Mouse (Mus musculus): Measurements from ENCODE around the gene Arpin. TPM values are rescaled to one million over a fixed set of nuclear protein-coding genes. Genes with fewer than 3 reads are reported as not detected.

Arpin gene
- polyA plus RNA-seq, 1 experiment from 2014 or later, result 16.1 TPM

DNA sequence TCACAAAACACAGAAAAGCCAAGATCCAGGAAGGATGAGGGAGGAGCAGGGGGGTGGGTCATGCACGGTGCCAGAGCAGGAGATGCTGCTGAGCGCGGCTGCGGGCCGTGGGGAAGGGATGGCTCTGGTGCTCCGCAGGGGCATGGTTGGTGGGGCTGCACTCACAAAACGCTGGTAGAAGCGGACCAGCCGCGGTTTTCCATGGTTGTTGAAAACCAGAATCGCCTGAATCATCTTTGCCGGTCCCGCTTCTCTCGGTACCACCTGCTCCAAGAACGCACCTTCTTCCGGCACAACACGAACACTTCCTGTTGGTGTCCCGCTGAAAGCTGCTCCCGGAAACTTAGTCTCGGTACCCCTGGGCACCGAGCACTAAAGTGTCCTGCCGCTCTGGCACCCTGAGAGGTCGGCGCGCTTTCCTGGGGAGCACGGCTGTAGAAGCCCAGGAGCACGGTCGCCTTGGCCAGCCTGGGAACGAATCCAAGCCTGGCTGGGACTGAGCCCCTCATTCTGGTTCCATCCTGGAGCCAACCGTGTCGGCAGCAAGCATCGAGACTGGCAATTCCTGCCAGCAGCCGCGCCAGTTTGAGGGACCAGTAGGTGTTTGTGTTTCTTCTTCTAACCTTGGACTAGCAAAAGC is 14.7 kb downstream of the Arpin start, which contains the start of gene Ap3s2:
Gene Ap3s2, minus strand, starts transcription at position 306 of the 640 bp plus-strand sequence.
- Histone ChIP-seq H3K36me3 (peaks cover 5% of the 10 kb centered on the region; the same call in 1 of the 2 replicates), H3K9me3 (replicated peaks) (no peaks in the 10 kb centered on the region), H3K27me3 (ENCODE audit: low read depth, poor library complexity, severe bottlenecking) (no peaks in the 10 kb centered on the region), H3K4me3 (peak within 1 kb of the TSS; percentile 68), H3K27ac (peak within 1 kb of the TSS; percentile 90), H3K4me1 (peaks cover 5% of the 10 kb centered on the region; the same call in 1 of the 2 replicates)
- peak; percentile 92 for DNase-seq (ENCODE audit: low spot score)
- under 1% methylated on average over 34 of the region's 34 CpGs for WGBS

DNA sequence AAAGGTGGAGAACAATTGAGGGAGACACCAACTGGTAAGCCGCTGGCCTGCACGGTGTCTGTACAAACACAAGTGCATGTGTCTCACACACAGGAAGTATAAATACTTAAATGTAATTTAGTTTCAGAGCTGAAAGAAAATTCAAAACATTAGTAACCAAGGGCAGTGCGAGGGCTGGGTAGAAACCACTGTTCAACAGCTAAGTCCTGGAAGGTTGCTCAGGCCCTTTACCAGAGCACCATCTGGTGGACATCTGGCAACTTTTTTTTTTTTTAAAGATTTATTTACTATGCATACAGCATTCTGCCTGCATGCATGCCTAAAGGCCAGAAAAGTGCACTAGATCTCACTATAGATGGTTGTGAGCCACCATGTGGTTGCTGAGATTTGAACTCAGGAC is 20.6 kb downstream of the Arpin start:
- Histone ChIP-seq H3K9me3 (replicated peaks) (no peaks in the 10 kb centered on the region), H3K4me3 (no peak overlapping the region), H3K27ac (no peak overlapping the region), H3K4me1 (peaks cover 1% of the 10 kb centered on the region; the same call in 1 of the 2 replicates), H3K27me3 (ENCODE audit: low read depth, poor library complexity, severe bottlenecking) (no peaks in the 10 kb centered on the region), H3K36me3 (peaks cover 49% of the 10 kb centered on the region)
- 86% methylated on average over 3 of the region's 3 CpGs for WGBS
- DNase-seq (ENCODE audit: low spot score), result peak; percentile 35

DNA sequence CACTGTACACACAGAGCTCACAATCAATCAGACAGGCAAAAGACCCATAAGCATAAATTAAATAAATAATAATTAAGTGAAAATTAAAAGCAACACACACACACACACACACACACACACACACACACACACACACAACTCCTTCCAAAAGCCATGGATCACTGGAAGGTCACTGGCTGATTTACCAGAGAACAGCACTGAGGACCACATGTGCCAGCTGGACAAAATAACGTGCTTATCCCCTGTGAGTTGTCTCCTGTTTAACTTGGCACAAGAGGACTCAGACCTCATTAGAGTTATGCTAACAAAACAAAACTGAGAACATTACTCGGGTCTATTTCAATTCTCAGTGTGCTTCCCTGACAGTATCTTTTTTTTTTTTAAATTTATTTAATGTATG is 27.8 kb downstream of the Arpin start:
- H3K4me1 ChIP-seq, result no peaks in the 10 kb centered on the region
- H3K4me3 ChIP-seq, result no peak overlapping the region
- 91% methylated on average over 2 of the region's 2 CpGs for WGBS
- H3K9me3 ChIP-seq (replicated peaks), result no peaks in the 10 kb centered on the region
- DNase-seq (ENCODE audit: low spot score), result no peak
- H3K27ac ChIP-seq, result no peak overlapping the region
- H3K27me3 ChIP-seq (ENCODE audit: low read depth, poor library complexity, severe bottlenecking), result no peaks in the 10 kb centered on the region
- H3K36me3 ChIP-seq, result peaks cover 75% of the 10 kb centered on the region

DNA sequence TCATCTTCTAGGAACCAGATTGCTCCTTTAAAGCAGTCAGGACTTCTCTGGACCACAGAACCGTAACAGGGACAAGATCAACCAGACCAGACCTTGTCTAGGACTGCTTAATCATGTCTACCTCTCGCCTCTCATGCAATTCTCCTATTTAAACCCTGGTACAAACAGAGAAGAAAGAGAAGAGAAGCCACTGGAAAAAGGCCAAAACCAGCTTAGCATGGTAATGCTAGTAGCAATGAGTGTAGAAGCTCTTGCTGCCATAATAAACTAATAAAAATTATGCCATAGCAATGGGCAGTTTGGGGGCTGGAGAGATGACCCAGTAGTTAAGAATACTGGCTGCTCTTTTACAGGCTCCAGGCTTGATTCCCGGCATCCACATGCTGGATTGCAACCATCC is 28.2 kb downstream of the Arpin start:
- WGBS, result 96% methylated on average over 3 of the region's 3 CpGs
- peaks cover 78% of the 10 kb centered on the region for H3K36me3 ChIP-seq
- H3K27ac ChIP-seq, result no peak overlapping the region
- no peak for DNase-seq (ENCODE audit: low spot score)
- no peaks in the 10 kb centered on the region for H3K27me3 ChIP-seq (ENCODE audit: low read depth, poor library complexity, severe bottlenecking)
- no peak overlapping the region for H3K4me3 ChIP-seq
- H3K4me1 ChIP-seq, result no peaks in the 10 kb centered on the region
- no peaks in the 10 kb centered on the region for H3K9me3 ChIP-seq (replicated peaks)

- no peak overlapping the region for H3K27ac ChIP-seq
- no peaks in the 10 kb centered on the region for H3K4me1 ChIP-seq
- DNase-seq (ENCODE audit: low spot score), result no peak
- no peak overlapping the region for H3K4me3 ChIP-seq
- no peaks in the 10 kb centered on the region for H3K9me3 ChIP-seq (replicated peaks)
- 89% methylated on average over 4 of the region's 4 CpGs for WGBS
- no peaks in the 10 kb centered on the region for H3K27me3 ChIP-seq (ENCODE audit: low read depth, poor library complexity, severe bottlenecking)
- H3K36me3 ChIP-seq, result peaks cover 84% of the 10 kb centered on the region
Observed at GRCm38 (mm10) chr7:79905193-79905592, 30.0 kb downstream of the Arpin start.

- peaks cover 77% of the 10 kb centered on the region for H3K36me3 ChIP-seq
- H3K9me3 ChIP-seq (replicated peaks), result no peaks in the 10 kb centered on the region
Observed at GRCm38 (mm10) chr7:79903160-79903792, 31.9 kb downstream of the Arpin start.

DNA sequence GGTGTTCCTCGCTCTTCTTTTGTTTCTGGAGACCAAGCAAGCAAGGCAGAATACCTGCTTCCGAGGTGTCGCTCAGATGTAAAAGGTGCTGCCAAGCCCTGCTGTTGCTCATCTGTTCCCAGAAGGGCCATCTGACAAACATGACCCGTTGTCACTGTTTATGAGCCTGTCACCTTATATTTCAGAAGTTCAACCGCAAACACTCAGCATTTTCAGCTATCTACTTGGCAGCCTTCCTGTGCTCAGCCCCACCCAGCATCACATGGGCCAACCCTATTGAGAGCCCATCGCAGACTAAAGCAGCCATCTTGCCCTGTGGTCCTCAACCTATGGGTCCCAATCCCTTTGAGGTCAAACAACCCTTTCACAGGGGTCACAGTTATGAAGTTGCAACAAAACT is 34.4 kb downstream of the Arpin start:
- H3K4me1 ChIP-seq, result no peaks in the 10 kb centered on the region
- no peak overlapping the region for H3K4me3 ChIP-seq
- H3K9me3 ChIP-seq (replicated peaks), result no peaks in the 10 kb centered on the region
- no peak for DNase-seq (ENCODE audit: low spot score)
- 91% methylated on average over 6 of the region's 6 CpGs for WGBS
- H3K36me3 ChIP-seq, result peaks cover 71% of the 10 kb centered on the region
- no peak overlapping the region for H3K27ac ChIP-seq
- no peaks in the 10 kb centered on the region for H3K27me3 ChIP-seq (ENCODE audit: low read depth, poor library complexity, severe bottlenecking)

More at GRCm38 (mm10) chr7:79903160-79903792, 31.9 kb downstream of the Arpin start:
- no peak overlapping the region for H3K27ac ChIP-seq
- no peaks in the 10 kb centered on the region for H3K27me3 ChIP-seq (ENCODE audit: low read depth, poor library complexity, severe bottlenecking)
- 82% methylated on average over 8 of the region's 8 CpGs for WGBS
- no peaks in the 10 kb centered on the region for H3K4me1 ChIP-seq
- no peak for DNase-seq (ENCODE audit: low spot score)
- H3K4me3 ChIP-seq, result no peak overlapping the region

DNA sequence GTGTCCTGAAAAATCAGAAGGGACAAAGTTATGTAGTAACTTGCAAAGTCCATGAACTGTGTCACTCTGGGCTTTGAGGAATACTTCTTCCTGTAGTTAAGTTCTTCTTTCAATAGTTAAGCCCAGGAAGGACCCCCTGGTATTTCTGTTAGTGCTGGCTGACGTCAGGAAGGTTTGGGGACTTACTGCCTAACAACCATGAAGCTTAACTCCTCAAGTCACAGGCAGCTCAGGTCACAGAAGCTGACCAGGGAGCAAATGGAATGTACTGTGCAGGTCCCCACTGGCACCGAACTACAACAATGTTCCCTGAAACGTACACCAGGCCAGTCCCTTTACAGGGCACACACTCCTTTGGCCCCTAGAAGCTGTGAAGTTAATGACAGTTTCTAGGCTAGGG is 39.9 kb downstream of the Arpin start:
- peaks cover 58% of the 10 kb centered on the region for H3K36me3 ChIP-seq
- 82% methylated on average over 3 of the region's 3 CpGs for WGBS
- H3K27me3 ChIP-seq (ENCODE audit: low read depth, poor library complexity, severe bottlenecking), result no peaks in the 10 kb centered on the region
- no peak overlapping the region for H3K27ac ChIP-seq
- no peak overlapping the region for H3K4me3 ChIP-seq
- DNase-seq (ENCODE audit: low spot score), result no peak
- no peaks in the 10 kb centered on the region for H3K4me1 ChIP-seq
- no peaks in the 10 kb centered on the region for H3K9me3 ChIP-seq (replicated peaks)

DNA sequence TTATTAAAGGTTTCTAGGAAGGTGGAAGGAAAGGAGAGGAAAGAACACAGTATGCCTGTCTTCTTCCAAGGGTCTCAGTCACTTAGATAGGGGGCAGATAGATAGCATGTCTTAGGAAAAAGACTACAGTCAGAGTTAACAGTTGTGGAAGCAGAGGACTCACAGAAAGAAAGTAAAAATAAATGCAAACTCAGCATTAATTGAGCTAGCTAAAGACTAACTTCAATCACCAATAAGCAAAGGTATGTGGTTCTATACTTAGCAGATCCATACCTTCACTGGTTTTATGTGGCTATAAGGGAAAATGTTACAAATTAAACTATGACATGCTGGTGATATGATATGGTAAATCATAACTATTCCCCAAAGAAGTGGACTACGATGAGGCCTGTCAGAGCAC is 40.4 kb downstream of the Arpin start:
- WGBS, result 91% methylated on average over 1 of the region's 1 CpGs
- no peaks in the 10 kb centered on the region for H3K9me3 ChIP-seq (replicated peaks)
- no peak overlapping the region for H3K4me3 ChIP-seq
- no peak overlapping the region for H3K27ac ChIP-seq
- no peaks in the 10 kb centered on the region for H3K4me1 ChIP-seq
- DNase-seq (ENCODE audit: low spot score), result no peak
- peaks cover 56% of the 10 kb centered on the region for H3K36me3 ChIP-seq
- H3K27me3 ChIP-seq (ENCODE audit: low read depth, poor library complexity, severe bottlenecking), result no peaks in the 10 kb centered on the region

- H3K4me1 ChIP-seq, result no peaks in the 10 kb centered on the region
- H3K27ac ChIP-seq, result no peak overlapping the region
- 89% methylated on average over 6 of the region's 6 CpGs for WGBS
- H3K4me3 ChIP-seq, result no peak overlapping the region
- H3K27me3 ChIP-seq (ENCODE audit: low read depth, poor library complexity, severe bottlenecking), result no peaks in the 10 kb centered on the region
- H3K36me3 ChIP-seq, result peaks cover 52% of the 10 kb centered on the region
- no peak for DNase-seq (ENCODE audit: low spot score)
- H3K9me3 ChIP-seq (replicated peaks), result no peaks in the 10 kb centered on the region
Observed at GRCm38 (mm10) chr7:79892576-79893428, 42.4 kb downstream of the Arpin start.

GRCm38 (mm10) chr7:79890436-79891221 is 44.5 kb downstream of the Arpin start:
- no peaks in the 10 kb centered on the region for H3K9me3 ChIP-seq (replicated peaks)
- no peaks in the 10 kb centered on the region for H3K27me3 ChIP-seq (ENCODE audit: low read depth, poor library complexity, severe bottlenecking)
- peaks cover 45% of the 10 kb centered on the region for H3K36me3 ChIP-seq
- no peak overlapping the region for H3K27ac ChIP-seq
- no peak for DNase-seq (ENCODE audit: low spot score)
- H3K4me3 ChIP-seq, result no peak overlapping the region
- H3K4me1 ChIP-seq, result no peaks in the 10 kb centered on the region
- WGBS, result 93% methylated on average over 15 of the region's 15 CpGs

DNA sequence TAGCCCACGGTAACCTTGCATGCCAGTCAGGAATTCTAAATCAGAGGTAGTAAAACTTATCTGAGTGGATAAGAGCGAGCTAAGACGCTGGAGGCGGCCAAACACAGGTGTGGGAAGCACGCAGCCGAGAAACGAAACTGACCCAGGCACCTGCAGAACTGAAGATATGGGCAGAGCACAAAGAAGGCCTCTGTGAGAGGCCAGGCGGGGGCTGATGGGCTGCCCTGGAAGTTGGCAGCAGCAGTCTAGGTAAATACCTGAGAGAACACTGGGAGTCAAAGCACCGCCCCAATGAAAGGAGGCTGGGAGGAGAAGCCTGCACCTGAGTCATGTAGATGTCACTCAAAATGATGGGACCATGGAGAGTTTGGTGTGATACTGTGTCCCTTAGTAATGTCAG is 46.6 kb downstream of the Arpin start:
- WGBS, result 91% methylated on average over 9 of the region's 9 CpGs
- Histone ChIP-seq H3K27ac (no peak overlapping the region), H3K4me3 (no peak overlapping the region), H3K36me3 (peaks cover 38% of the 10 kb centered on the region), H3K27me3 (ENCODE audit: low read depth, poor library complexity, severe bottlenecking) (no peaks in the 10 kb centered on the region), H3K4me1 (no peaks in the 10 kb centered on the region), H3K9me3 (replicated peaks) (no peaks in the 10 kb centered on the region)
- no peak for DNase-seq (ENCODE audit: low spot score)

Data from limb, embryonic 10.5 days (tissue).